Mouse (Mus musculus) kidney, embryonic 14.5 days (tissue): ENCODE measurements around the gene Lgals4. TPM values are rescaled to one million over a fixed set of nuclear protein-coding genes. Genes with fewer than 3 reads are reported as not detected.

ENCODE experiments used
- ATAC-seq: fragments of 200-750 bp; cut with Nextera tagmentation; 2 replicates; pipeline ENCODE4 v1.8.0; 2017; ENCODE audit warnings: moderate number of reproducible peaks, mild to moderate bottlenecking, moderate TSS enrichment, moderate library complexity; ENCODE audit not compliant: low FRiP score, low TSS enrichment
- H3K27ac ChIP-seq: fragments of 300-500 bp; sonication (generic); 2 replicates; pipeline ENCODE4 v1.5.1; 2014; ENCODE audit warnings: low read depth, mild to moderate bottlenecking, low read length, moderate library complexity, mixed read lengths
- H3K27me3 ChIP-seq: fragments of 300-500 bp; sonication (generic); 2 replicates; pipeline ENCODE4 v1.6.1; 2014; ENCODE audit warnings: mild to moderate bottlenecking, low read length; ENCODE audit not compliant: control insufficient read depth, insufficient read depth
- H3K36me3 ChIP-seq: fragments of 300-500 bp; sonication (generic); 2 replicates; pipeline ENCODE4 v1.6.1; 2014; ENCODE audit warnings: low read length, mixed read lengths; ENCODE audit not compliant: control insufficient read depth, insufficient read depth
- H3K4me1 ChIP-seq: fragments of 300-500 bp; sonication (generic); 2 replicates; pipeline ENCODE4 v1.6.1; 2014; ENCODE audit warnings: low read length, mixed read lengths; ENCODE audit not compliant: control insufficient read depth, insufficient read depth
- H3K4me2 ChIP-seq: fragments of 300-500 bp; sonication (generic); replicated peaks from 2 replicates; pipeline ENCODE4 v1.6.1; 2014; ENCODE audit warnings: low read depth, mild to moderate bottlenecking, low read length
- H3K4me3 ChIP-seq: fragments of 300-500 bp; sonication (generic); 2 replicates; pipeline ENCODE4 v1.5.1; 2014; ENCODE audit warnings: mild to moderate bottlenecking, low read length
- H3K9ac ChIP-seq: fragments of 300-500 bp; sonication (generic); 2 replicates; pipeline ENCODE4 v1.6.1; 2014; ENCODE audit warnings: low read depth, mild to moderate bottlenecking, low read length, moderate library complexity
- H3K9me3 ChIP-seq: fragments of 300-500 bp; sonication (generic); 2 replicates; pipeline ENCODE4 v1.6.1; 2016; ENCODE audit warnings: low read length; ENCODE audit not compliant: control insufficient read depth
- WGBS: fragments of 180-500 bp; shearing (Covaris S2); extraction: QIAGEN DNeasy Blood & Tissue Kit; methylation state at CpG from one replicate; pipeline ENCODE4 v1.1.7; 2014; 5-methylcytosine and 5-hydroxymethylcytosine counted together
- polyA plus RNA-seq: library from polyadenylated mRNA; unstranded; fragments of >200 nt; fragmentation: Nextera tagmentation; extraction: Ambion mirVana; gene quantifications from 2 replicates; pipeline ENCODE4 v1.2.1, GENCODE M21; 2014

Gene Lgals4
- polyA plus RNA-seq, 1 experiment from 2014 or later: 3.9 TPM

DNA sequence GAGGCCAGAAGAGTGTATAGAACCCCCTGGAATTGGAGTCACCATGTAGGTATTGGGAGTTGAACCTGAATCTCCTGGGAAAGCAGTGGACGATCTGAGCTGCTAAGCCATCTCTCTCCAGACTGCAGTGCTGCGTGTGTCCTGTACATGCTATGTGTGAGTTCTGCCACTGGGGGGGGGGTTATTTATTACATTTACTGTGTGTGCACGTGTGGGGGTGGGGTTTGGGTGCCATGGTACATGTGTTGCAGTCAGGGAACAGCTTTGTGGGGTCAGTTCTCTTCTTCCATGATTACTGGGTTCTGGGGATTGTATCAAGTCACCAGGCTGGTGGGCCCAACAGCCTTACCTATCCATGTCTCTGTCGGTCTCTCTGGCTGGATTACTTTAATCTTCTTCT lies 26.8 kb upstream of the Lgals4 start:
- 78% methylated on average over 4 of the region's 4 CpGs for WGBS
- no peak for ATAC-seq

DNA sequence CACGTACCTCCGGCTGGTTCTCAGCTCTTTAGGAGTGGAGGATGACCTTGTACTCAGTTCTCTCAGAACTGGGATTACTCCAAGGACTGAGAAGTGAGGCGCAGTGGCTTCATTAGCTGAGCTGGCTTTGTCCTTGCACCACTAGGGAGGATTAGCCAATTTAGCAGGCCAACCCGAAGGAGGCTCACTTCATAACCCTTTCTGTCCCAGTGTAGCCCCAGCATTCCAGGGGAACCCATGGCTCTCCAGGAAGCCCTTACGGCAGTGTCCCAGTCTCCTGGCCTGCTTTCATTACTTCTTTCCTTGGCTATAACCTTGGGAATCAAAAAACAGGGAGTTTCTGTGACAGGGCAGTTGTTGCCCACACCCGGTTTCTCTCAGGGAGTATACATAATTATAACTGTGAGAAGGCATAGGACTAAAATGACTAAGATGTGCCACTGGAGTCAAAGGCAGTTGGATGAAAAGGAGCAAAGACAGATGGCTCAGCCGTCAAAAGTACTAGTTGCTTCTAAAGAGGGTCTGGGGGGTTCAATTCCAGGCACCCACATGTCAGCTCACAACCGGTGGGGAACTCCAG lies 25.9 kb upstream of the Lgals4 start:
- Histone ChIP-seq H3K36me3 (peaks cover 10% of the 10 kb centered on the region), H3K4me1 (peaks cover 31% of the 10 kb centered on the region), H3K27me3 (no peaks in the 10 kb centered on the region), H3K4me2 (peak overlapping the region; percentile 79), H3K9me3 (no peaks in the 10 kb centered on the region), H3K4me3 (peak overlapping the region; percentile 80), H3K27ac (peak overlapping the region; percentile 100), H3K9ac (peak overlapping the region; percentile 93; the same call in 1 of the 2 replicates)
- ATAC-seq: no peak
- 41% methylated on average over 7 of the region's 8 CpGs for WGBS

More for the DNA sequence above, 26.8 kb upstream of the Lgals4 start:
- peaks cover 29% of the 10 kb centered on the region for H3K4me1 ChIP-seq
- H3K9ac ChIP-seq: no peak overlapping the region
- no peaks in the 10 kb centered on the region for H3K27me3 ChIP-seq
- no peak overlapping the region for H3K27ac ChIP-seq
- no peak overlapping the region for H3K4me2 ChIP-seq
- peaks cover 2% of the 10 kb centered on the region; the same call in 1 of the 2 replicates for H3K36me3 ChIP-seq
- H3K4me3 ChIP-seq: no peak overlapping the region
- H3K9me3 ChIP-seq: no peaks in the 10 kb centered on the region

DNA sequence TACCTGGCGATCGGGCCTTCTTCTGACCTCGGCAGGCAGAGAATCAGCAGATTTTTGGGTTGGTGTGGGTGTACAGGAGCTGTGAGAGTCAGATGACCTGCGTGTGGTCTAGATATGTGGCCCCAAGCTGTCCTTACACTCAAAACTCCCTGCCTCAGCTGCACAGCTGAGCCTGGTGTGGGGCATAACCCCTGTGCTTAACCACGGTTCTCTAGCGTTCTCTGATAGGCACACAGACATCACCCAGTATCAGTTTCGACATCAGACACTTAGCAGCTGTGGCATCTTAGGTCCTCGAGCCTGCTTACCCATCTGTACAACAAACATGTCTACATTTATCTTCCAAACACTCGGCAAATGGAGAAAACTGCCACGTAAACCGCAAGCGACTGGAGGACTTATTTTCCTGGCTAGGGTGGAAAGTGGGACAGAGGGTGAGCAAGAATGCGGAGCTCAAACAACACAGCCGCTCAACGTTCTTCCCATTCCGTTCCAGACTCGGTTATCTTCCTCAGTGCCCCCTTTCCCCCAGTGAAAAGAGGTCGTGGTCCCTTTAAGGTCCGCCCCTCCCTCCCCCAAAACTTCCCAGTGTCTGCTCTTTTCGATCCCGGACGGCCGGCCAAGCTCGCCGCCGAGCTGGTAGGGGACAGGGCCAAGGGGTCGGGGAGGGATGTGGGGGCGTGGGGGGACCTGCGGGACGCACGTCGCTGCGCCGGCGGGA lies 25.3 kb upstream of the Lgals4 start, which contains the start of gene Hnrnpl:
Gene Hnrnpl, plus strand, starts transcription at position 321 of the 721 bp plus-strand sequence.
- peak within 1 kb of the TSS; percentile 93 for H3K9ac ChIP-seq
- ATAC-seq: peak; percentile 18
- no peaks in the 10 kb centered on the region for H3K27me3 ChIP-seq
- H3K4me2 ChIP-seq: peak within 1 kb of the TSS; percentile 79
- no peaks in the 10 kb centered on the region for H3K9me3 ChIP-seq
- H3K36me3 ChIP-seq: peaks cover 17% of the 10 kb centered on the region
- H3K27ac ChIP-seq: peak within 1 kb of the TSS; percentile 100
- peaks cover 31% of the 10 kb centered on the region for H3K4me1 ChIP-seq
- 3% methylated on average over 35 of the region's 35 CpGs for WGBS
- peak within 1 kb of the TSS; percentile 80 for H3K4me3 ChIP-seq

DNA sequence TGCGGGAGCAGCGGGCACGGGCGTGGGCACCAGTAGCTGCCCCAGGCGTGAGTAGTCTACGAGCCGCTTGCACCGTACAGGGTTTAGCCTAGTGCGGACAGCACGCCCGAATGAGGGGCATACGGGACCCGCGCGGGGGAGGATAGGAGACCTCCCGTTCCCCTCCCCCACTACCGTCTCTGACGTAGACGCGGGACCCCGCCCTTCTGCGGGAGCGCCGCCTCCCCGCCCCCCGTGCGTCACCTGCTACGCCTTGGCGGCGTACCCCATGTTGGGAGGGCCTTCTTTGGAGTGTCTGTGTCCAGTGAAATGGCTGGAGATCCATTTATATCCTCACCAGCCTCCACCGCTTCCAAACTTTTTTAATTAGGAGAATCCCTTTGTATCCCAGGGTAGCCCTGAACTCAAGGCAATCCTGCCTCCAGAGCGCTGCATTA lies 24.7 kb upstream of the Lgals4 start:
- peak; percentile 75 for ATAC-seq
- Histone ChIP-seq H3K4me2 (peak overlapping the region; percentile 79), H3K4me1 (peaks cover 31% of the 10 kb centered on the region), H3K36me3 (peaks cover 23% of the 10 kb centered on the region), H3K9me3 (no peaks in the 10 kb centered on the region), H3K9ac (peak overlapping the region; percentile 93), H3K27me3 (no peaks in the 10 kb centered on the region), H3K27ac (peak overlapping the region; percentile 100), H3K4me3 (peak overlapping the region; percentile 80)
- WGBS: under 1% methylated on average over 30 of the region's 32 CpGs

DNA sequence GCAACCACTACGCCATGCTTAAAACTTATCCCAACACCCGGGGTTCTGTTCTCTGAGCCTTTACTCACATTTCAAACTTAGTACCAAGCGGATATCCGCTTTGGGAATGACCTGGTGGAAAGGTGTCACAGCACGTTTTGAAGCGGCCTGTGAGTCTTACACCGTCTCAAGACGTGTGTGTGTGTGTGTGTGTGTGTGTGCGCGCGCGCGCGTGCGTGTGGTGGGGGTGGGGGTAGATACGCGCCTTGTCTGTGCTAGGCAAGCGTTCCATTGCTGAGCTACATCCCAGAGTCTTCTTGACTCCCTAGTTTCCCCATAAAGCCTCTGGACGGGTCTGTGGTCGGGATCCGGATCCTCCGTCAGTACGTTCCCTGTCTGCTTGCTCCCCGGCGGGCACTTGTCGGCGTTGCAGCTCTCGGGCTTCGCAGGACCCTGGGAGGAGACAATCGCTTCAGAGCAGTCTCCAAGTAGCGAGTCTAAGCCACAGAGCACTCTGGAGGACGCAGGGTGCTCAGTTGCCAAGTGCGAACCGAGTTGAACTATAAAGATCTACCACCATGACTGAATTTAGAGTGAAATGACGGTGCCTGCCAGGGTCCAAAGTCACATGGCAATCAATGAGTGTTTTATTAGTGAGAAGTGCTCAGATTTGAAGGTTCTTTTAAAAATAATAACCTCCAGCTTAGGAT lies 24.1 kb upstream of the Lgals4 start:
- under 1% methylated on average over 35 of the region's 35 CpGs for WGBS
- Histone ChIP-seq H3K4me1 (peaks cover 32% of the 10 kb centered on the region), H3K36me3 (peaks cover 28% of the 10 kb centered on the region), H3K9me3 (no peaks in the 10 kb centered on the region), H3K4me3 (peak overlapping the region; percentile 80), H3K9ac (peak overlapping the region; percentile 93), H3K27me3 (no peaks in the 10 kb centered on the region), H3K27ac (peak overlapping the region; percentile 100), H3K4me2 (peak overlapping the region; percentile 79)
- peak; percentile 9 for ATAC-seq

DNA sequence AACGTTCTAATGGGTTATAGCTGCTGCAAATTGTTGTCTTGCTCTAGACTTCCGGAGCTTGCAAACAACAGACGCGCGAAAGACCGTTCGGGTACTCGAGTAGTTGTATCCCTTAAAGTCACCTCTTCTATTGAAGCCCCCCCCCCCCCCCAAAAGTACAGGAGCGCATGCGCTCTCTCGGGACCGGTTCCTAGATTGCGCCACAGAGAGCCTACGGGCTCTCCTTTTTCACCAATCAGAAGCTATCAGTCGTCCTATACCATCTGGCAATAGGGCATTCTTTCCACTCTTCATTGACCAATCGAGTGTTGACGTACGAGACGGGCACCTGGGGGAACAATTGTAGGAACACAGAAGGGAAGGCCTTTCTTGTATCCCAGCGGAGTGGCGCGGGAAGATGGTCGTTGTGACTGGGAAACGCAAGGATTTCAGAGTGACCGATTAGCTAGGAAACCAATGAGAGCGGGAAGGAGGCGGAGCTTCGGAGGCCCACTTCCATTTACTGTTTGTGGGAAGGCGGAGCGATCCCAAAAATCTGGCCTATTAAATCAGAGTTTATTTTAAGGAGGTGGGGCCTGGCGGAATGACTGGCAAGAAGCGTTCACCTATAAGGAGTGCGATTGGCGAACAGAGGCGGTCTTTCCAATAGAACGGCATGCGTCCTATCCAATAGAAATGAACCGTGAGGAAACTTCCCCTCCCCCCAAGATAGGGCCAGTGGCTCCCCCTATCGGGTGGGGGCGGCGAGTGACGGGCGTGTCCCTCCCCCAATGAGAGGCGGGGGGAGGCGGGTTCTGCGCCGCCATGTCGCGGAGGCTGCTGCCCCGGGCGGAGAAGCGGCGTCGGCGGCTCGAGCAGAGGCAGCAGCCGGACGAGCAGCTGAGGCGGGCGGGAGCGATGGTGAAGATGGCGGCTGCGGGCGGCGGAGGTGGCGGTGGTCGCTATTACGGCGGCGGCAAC lies 23.3 kb upstream of the Lgals4 start:
- Histone ChIP-seq H3K27ac (peak overlapping the region; percentile 100), H3K9ac (peak overlapping the region; percentile 99), H3K4me3 (peak overlapping the region; percentile 91), H3K27me3 (no peaks in the 10 kb centered on the region), H3K4me2 (peak overlapping the region; percentile 79), H3K36me3 (peaks cover 37% of the 10 kb centered on the region), H3K4me1 (peaks cover 38% of the 10 kb centered on the region), H3K9me3 (no peaks in the 10 kb centered on the region)
- peak; percentile 91 for ATAC-seq
- under 1% methylated on average over 69 of the region's 70 CpGs for WGBS

DNA sequence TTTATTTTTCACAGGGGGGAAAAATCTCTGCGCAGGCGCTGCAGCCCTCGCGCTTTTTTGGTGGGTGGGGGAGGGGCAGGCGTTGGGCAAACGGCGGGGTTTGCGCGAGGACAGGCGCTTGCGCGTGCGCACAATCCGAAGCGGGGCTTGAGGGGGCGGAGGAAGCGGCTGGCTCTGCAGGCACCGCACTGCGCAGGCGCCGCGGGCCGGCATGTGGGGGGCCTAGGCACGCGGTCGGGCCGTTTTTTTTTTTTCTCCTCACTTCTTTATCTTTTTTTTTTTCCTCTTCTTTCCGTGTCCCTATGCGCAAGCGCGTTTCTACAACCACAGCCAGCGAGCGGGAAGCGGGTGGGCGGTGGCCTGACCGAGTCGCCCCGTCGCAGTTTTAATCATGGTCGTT lies 22.4 kb upstream of the Lgals4 start:
- WGBS: under 1% methylated on average over 38 of the region's 40 CpGs
- no peaks in the 10 kb centered on the region for H3K27me3 ChIP-seq
- peaks cover 45% of the 10 kb centered on the region for H3K36me3 ChIP-seq
- H3K9ac ChIP-seq: peak overlapping the region; percentile 99
- peak overlapping the region; percentile 91 for H3K4me3 ChIP-seq
- peak overlapping the region; percentile 99 for H3K27ac ChIP-seq
- H3K9me3 ChIP-seq: no peaks in the 10 kb centered on the region
- ATAC-seq: peak; percentile 44
- H3K4me2 ChIP-seq: peak overlapping the region; percentile 91
- peaks cover 41% of the 10 kb centered on the region for H3K4me1 ChIP-seq

DNA sequence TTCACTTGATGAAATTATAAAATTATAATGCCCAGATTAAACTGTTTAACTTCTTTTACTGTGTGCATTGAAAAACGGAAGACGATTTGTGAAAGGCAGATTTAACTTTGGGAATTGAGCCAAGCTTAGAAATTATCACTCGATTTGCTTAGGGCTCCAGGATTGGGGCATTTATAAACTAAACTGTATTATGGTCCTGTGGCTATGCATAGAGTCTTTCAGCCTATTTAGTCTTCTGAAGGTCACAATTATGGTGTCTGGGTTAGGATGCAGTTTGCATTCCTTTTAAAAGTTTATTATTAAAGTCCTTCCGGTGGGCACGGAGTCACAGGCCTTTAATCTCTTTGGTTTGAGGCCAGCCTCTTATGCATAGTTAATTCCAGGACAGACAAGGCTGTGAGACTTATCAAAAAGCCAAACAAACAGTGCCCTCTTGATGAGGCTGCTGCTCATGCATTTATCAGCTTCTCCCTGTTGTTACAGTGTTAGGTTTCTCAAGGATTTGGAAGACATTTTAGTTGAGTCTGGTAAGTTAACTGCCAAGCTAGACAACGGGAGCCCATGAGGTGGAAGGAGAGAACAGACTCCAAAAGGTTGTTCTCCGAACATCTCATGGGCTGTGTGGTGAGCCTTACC lies 21.9 kb upstream of the Lgals4 start:
- Histone ChIP-seq H3K4me3 (peak overlapping the region; percentile 91), H3K9ac (peak overlapping the region; percentile 99), H3K9me3 (no peaks in the 10 kb centered on the region), H3K4me2 (peak overlapping the region; percentile 91), H3K27ac (peak overlapping the region; percentile 99), H3K4me1 (peaks cover 45% of the 10 kb centered on the region), H3K27me3 (no peaks in the 10 kb centered on the region), H3K36me3 (peaks cover 51% of the 10 kb centered on the region)
- ATAC-seq: no peak
- WGBS: 4% methylated on average over 7 of the region's 7 CpGs
